8 mouse cellular contexts compared by ENCODE assay signal in the genomic region with DNA sequence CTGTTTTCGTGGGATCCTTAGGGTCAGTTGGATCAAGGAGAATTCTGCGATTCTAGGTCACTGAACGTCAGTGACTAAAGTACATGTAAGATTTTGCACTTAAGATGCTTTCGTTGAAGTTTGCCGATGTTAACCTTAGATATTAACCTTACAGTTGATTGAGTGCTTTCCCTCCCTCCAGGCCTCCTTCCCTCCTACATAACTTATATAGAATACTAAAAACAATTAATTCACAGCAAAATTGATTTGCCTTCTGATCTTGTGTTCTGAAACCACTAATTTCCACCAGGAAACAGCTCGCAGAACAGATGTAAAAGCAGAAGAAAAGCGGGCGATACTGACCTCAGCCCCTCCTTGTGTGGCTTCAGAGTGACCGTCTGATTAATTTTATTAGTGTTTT.
DNase-seq lines count a peak whose midpoint lies in the region; ATAC-seq and TF ChIP-seq lines count a peak whose summit lies in the region.
"Had no signal": no experiment of that assay in that cellular context is flagged by ENCODE, and none has a peak within 500 bp of the region (broad histone marks: within the 10 kb centered on the region; RNA-seq: fewer than 3 reads in every experiment).

No protein-coding gene starts in this region.

- peak overlapping the region; percentile 40 for H3K4me3 ChIP-seq in layer of hippocampus, adult 2 months
- H3K4me3 ChIP-seq in forebrain, embryonic 11.5 days (ENCODE audit: low read depth, low read length) = no peak overlapping the region
- H3K4me3 ChIP-seq in intestine, embryonic 14.5 days (ENCODE audit: low read depth, low read length) = no peak overlapping the region
- H3K4me3 ChIP-seq in neural tube, embryonic 14.5 days (ENCODE audit: low read depth, low read length) = no peak overlapping the region
- no peak overlapping the region for H3K4me3 ChIP-seq in liver, embryonic 12.5 days

- TF ChIP-seq CTCF in layer of hippocampus, adult 2 months (conservative IDR thresholded peaks at IDR 0.05) = no peak

- H3K9me3 ChIP-seq in forebrain, embryonic 11.5 days (ENCODE audit: control insufficient read depth, low read length) = no peaks in the 10 kb centered on the region
- no peaks in the 10 kb centered on the region for H3K9me3 ChIP-seq in intestine, embryonic 14.5 days (ENCODE audit: control insufficient read depth, low read length)
- no peaks in the 10 kb centered on the region for H3K9me3 ChIP-seq in neural tube, embryonic 14.5 days (ENCODE audit: control insufficient read depth, low read length)
- no peaks in the 10 kb centered on the region for H3K9me3 ChIP-seq in liver, embryonic 12.5 days (replicated peaks)

- H3K27ac ChIP-seq in layer of hippocampus, adult 2 months = peak overlapping the region; percentile 70
- H3K27ac ChIP-seq in forebrain, embryonic 11.5 days (ENCODE audit: low read depth, low read length) = peak overlapping the region; percentile 73; the same call in 1 of the 2 replicates
- peak overlapping the region; percentile 84 for H3K27ac ChIP-seq in intestine, embryonic 14.5 days (ENCODE audit: low read depth)
- H3K27ac ChIP-seq in neural tube, embryonic 14.5 days (ENCODE audit: low read depth, low read length) = no peak overlapping the region
- no peak overlapping the region for H3K27ac ChIP-seq in liver, embryonic 12.5 days

- DNase-seq in layer of hippocampus, adult 2 months (ENCODE audit: low spot score in 2 of 2) = no peak
- DNase-seq in layer of hippocampus, adult 11-12 months (ENCODE audit: low spot score) = no peak
- no peak for DNase-seq in forebrain, embryonic 11.5 days (ENCODE audit: low spot score)
- no peak for DNase-seq in intestine, embryonic 14.5 days (ENCODE audit: low spot score)
- no peak for DNase-seq in cerebellum, postnatal 14 days

- H3K9ac ChIP-seq in forebrain, embryonic 11.5 days (ENCODE audit: low read length) = no peak overlapping the region
- H3K9ac ChIP-seq in intestine, embryonic 14.5 days (ENCODE audit: low read length) = no peak overlapping the region
- H3K9ac ChIP-seq in neural tube, embryonic 14.5 days (replicated peaks; ENCODE audit: low read depth, low read length) = no peak overlapping the region
- H3K9ac ChIP-seq in liver, embryonic 12.5 days = no peak overlapping the region

- H3K27me3 ChIP-seq in forebrain, embryonic 11.5 days (ENCODE audit: control insufficient read depth, insufficient read depth, low read length) = no peaks in the 10 kb centered on the region
- H3K27me3 ChIP-seq in intestine, embryonic 14.5 days (replicated peaks; ENCODE audit: control insufficient read depth, insufficient read depth, low read length) = no peaks in the 10 kb centered on the region
- H3K27me3 ChIP-seq in neural tube, embryonic 14.5 days (ENCODE audit: control insufficient read depth, insufficient read depth, low read length) = no peaks in the 10 kb centered on the region
- H3K27me3 ChIP-seq in liver, embryonic 12.5 days (replicated peaks) = peaks cover 32% of the 10 kb centered on the region

- 29% methylated on average over 9 of the region's 9 CpGs for WGBS in forebrain, embryonic 11.5 days
- 38% methylated on average over 9 of the region's 9 CpGs for WGBS in intestine, embryonic 14.5 days
- 45% methylated on average over 9 of the region's 9 CpGs for WGBS in neural tube, embryonic 14.5 days
- 72% methylated on average over 9 of the region's 9 CpGs for WGBS in liver, embryonic 12.5 days (ENCODE audit: insufficient replicate concordance)

- peak overlapping the region; percentile 33; the same call in 1 of the 2 replicates for H3K4me2 ChIP-seq in forebrain, embryonic 11.5 days (ENCODE audit: low read depth, low read length, severe bottlenecking)
- peak overlapping the region; percentile 37 for H3K4me2 ChIP-seq in intestine, embryonic 14.5 days (ENCODE audit: low read length)
- H3K4me2 ChIP-seq in neural tube, embryonic 14.5 days (ENCODE audit: low read depth, low read length) = peak overlapping the region; percentile 30; the same call in 1 of the 2 replicates
- H3K4me2 ChIP-seq in liver, embryonic 12.5 days = no peak overlapping the region

- 0 out of 2 replicates have a peak, but pooled peaks have one; percentile 0 for ATAC-seq in forebrain, embryonic 11.5 days (replicated peaks; ENCODE audit: low FRiP score)
- no peak for ATAC-seq in intestine, embryonic 14.5 days (replicated peaks; ENCODE audit: low FRiP score, low TSS enrichment, low read depth)
- ATAC-seq in neural tube, embryonic 14.5 days (ENCODE audit: low read depth) = no peak
- no peak for ATAC-seq in liver, embryonic 12.5 days

- H3K4me1 ChIP-seq in forebrain, embryonic 11.5 days (replicated peaks; ENCODE audit: control insufficient read depth, insufficient read depth, low read length) = peaks cover 23% of the 10 kb centered on the region
- peaks cover 45% of the 10 kb centered on the region for H3K4me1 ChIP-seq in intestine, embryonic 14.5 days (replicated peaks; ENCODE audit: control insufficient read depth, insufficient read depth, low read length)
- peaks cover 14% of the 10 kb centered on the region for H3K4me1 ChIP-seq in neural tube, embryonic 14.5 days (ENCODE audit: control insufficient read depth, insufficient read depth, low read length)
- H3K4me1 ChIP-seq in liver, embryonic 12.5 days = peaks cover 17% of the 10 kb centered on the region; the same call in 1 of the 2 replicates

- H3K36me3 ChIP-seq in forebrain, embryonic 11.5 days (ENCODE audit: control insufficient read depth, insufficient read depth, low read length) = no peaks in the 10 kb centered on the region
- no peaks in the 10 kb centered on the region for H3K36me3 ChIP-seq in intestine, embryonic 14.5 days (ENCODE audit: control insufficient read depth, insufficient read depth, low read length)
- H3K36me3 ChIP-seq in neural tube, embryonic 14.5 days (ENCODE audit: control insufficient read depth, insufficient read depth, low read length) = no peaks in the 10 kb centered on the region
- H3K36me3 ChIP-seq in liver, embryonic 12.5 days = no peaks in the 10 kb centered on the region
- H3K36me3 ChIP-seq: G1E had no signal

Comparison
In these comparisons a context has a peak if more than half of its experiments do, and no peak if none do; other contexts are left out.
1. H3K27ac ChIP-seq: peak in layer of hippocampus, adult 2 months (single experiment), forebrain, embryonic 11.5 days (single experiment) and intestine, embryonic 14.5 days (single experiment); none in neural tube, embryonic 14.5 days (single experiment) and liver, embryonic 12.5 days (single experiment).